Mouse (Mus musculus): ENCODE results near the gene Itk.

Itk gene

GRCm38 (mm10) chr11:46349681-46350410, 39.5 kb downstream of the Itk start:
- no peak for DNase-seq

GRCm38 (mm10) chr11:46348416-46348815, 40.9 kb downstream of the Itk start:
- no peak for DNase-seq

DNA sequence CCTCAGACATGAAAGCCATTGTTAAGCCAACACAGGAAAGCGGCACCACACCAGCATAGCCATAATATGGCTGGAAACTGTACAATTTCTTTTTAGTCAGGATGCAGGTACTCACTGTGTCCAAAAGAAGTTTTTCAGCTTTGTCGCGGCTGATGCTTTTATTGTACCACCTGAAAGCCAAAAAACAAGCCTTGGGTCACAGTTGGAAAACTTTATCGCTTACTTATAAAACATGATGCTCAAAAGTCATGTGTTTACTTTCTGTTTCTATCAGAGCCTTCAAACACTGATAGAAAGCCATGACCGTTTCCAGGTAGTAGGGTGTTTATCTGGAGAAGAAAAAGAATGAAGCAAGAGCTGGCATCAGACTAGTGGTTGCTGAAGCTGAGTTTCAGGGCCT, 41.6 kb downstream of the Itk start:
- no peak for DNase-seq

- DNase-seq, result no peak
These were observed 45.3 kb downstream of the Itk start for GRCm38 (mm10) chr11:46343886-46344546.

GRCm38 (mm10) chr11:46341960-46342359, 47.4 kb downstream of the Itk start:
- no peak for DNase-seq

DNA sequence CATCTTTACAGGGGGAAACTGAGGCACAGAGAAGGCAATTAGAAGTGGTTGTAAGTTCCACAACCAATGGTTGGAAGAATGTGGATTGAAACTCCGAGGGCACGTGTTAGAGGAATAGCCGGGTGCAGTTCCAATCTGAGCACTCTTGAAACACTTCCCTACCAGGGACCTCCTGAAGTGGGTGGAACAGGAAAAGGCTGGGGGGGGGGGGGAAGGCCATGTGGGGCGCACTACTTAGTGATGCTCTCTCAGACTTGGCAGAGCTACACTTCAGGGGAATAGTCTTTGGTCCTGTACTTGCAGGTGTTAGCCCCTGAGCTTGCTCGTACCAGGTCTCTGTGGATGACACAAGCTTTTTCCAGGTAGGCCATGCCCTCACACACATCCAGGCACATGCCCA, 53.3 kb downstream of the Itk start:
- no peak for DNase-seq

GRCm38 (mm10) chr11:46332217-46332616, 57.1 kb downstream of the Itk start:
- no peak for DNase-seq

GRCm38 (mm10) chr11:46326271-46327015, 62.9 kb downstream of the Itk start:
- DNase-seq, result no peak

DNA sequence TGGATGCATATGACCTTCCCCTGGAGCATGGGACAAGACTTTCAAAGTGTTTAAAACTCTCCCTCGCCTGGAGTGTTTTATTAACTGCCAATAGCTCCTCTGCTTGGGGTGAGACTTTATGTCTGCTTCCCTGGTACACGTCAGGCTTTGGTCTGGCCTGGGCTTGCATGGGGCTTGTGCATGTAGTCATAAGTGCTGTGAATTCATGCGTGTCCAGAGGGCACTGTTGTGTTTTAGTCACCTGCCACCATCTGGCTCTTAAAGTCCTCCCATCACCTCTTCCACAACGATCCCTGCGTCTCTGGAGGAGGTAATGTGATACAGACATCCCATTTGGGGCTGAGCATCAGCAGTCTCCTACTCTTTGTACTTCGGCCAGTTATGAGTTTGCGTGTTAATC, 67.8 kb downstream of the Itk start:
- no peak for DNase-seq

- no peak for DNase-seq
These were observed 74.8 kb downstream of the Itk start for GRCm38 (mm10) chr11:46314534-46314933.

DNA sequence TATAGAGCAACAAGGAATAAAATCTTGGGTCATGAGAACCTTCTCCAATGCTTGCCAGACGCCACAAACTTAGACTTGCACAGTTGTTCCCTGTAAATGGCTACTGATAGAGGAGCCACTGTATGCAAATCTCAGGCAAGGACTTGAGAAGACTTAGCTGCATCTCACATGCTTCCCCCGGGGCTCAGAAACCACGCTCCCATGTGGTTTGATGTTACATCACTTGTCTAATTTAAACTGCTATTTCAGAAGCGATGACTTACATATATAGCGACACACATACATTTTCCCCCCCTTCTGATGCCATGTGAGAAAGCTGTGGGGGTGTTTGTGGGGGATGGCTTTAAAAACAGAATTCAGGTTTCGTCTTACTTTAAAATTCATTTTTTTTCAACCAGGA, 75.5 kb downstream of the Itk start:
- DNase-seq, result no peak

DNA sequence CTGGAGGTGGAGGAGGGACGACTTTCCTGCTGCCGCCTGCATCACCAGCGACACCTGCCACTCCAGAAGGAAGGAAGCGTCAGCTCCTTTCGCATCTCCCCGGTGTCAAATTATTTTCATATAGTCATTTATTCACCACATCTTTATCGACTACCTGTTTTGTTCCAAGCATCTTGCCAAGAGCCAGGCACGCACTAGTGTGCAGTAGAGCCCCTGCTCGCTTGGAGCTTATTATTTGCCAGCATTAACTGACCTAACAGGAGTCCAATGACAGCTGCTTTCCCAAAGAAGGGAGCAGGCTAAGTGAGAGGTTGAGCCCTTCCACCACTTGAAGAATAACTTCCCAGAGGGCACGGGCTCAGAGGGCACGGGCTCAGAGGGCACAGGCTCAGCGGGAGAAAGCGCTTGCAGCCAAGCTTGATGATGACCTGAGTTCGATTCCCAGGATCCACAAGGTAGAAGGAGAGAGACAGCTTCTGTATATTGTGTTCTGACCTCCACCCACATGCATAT, 76.7 kb downstream of the Itk start, which contains the start of gene Cyfip2:
Gene Cyfip2 (minus strand): TSS at position 337 of the 513 bp plus-strand sequence.
- DNase-seq, result peak; percentile 58

DNA sequence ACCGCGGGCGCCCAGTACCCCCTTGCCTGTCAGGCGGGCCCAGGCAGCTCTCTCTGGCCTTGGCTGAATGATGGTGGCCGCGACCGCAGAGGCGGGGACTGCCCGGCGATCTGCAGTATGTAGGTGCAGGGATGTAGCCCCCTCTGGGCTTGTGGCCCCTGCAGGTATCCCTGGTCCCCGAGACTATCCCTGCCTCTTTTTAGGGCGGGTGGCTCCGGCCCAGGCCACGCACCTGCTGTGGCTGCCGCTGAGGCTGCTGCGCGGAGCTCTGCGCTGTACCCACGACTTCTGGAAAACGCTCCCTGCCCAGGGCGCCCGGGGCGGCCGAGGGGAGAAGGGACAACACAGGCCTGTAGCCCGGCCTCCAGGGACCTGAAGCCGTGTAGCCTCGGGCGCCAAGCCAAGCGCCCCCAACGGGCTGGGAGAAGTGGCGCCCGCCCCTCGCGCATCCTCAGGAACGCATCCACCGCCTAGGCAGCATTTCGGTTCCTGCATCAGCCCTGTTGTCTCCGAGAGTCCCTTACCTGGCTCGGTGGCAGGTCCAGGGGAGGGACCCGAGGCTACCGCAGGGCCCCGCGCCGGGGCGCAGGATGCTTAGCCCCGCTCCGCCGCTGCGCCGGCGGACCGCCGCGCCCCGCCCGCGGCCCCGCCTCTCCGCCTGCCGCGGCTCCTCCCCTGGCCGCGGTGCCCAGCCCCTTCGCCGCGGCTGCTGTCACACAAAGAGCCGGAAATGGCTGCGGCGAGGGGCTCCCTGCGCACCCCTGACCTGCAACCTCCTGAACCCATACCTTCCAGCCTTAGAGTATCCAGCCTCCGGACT, 77.4 kb downstream of the Itk start:
- peak; percentile 69 for DNase-seq

GRCm38 (mm10) chr11:46311181-46311702, 78.1 kb downstream of the Itk start:
- no peak for DNase-seq

GRCm38 (mm10) chr11:46310647-46311063, 78.7 kb downstream of the Itk start:
- no peak for DNase-seq

GRCm38 (mm10) chr11:46309808-46310555, 79.3 kb downstream of the Itk start:
- DNase-seq, result no peak

GRCm38 (mm10) chr11:46309111-46309741, 80.1 kb downstream of the Itk start:
- no peak for DNase-seq

GRCm38 (mm10) chr11:46308271-46308974, 80.9 kb downstream of the Itk start:
- no peak for DNase-seq

DNA sequence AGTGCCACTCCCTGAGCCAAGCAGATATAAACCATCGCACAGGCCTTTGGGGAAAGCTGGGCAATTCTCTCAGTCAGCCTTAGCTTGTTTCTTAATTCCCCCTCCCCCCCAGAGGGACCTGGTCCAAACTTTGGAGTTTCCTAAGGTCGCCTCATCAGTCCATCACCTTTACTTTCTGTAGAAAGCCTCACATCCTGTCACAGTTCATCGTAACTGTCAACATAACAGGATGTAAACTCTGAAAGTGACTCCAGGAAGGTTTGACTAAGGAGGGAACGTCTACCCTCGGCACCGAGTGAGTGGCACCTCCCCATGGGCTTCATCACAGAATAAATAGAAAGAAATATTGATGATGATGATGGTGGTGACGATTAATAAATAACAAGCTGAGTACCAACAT, 81.5 kb downstream of the Itk start:
- DNase-seq, result no peak

DNA sequence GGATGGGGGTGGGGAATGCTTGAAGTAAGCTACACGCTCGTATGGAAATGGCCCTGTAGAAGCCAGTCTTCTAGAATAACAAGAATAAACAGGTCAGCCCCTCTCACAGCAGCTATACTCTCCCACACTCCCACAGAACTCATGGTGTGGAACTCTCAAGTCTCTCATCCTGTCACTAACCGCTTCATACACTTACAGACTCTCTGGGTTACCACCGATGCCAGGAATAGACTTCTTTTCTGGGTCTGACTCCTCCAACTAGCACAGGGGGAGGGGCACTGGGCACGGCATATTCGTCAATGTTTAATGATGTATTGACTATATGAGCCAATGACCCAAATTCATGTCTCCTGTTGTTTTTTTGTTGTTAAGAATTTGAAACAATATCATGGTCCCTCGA, 82.5 kb downstream of the Itk start:
- DNase-seq, result no peak
